Mouse (Mus musculus) v-Abl transformed pro-B cells (cell line): ENCODE data around the gene Rxra.

Source experiments
- in situ Hi-C, 2 experiments: fragments of 400-800 bp; cut with MboI; formaldehyde crosslinking; loops; one replicate each; pipeline ENCODE4 v1.15.1; 2025; ENCODE audit not compliant: unreplicated experiment in 2 of 2

Gene Rxra

DNA sequence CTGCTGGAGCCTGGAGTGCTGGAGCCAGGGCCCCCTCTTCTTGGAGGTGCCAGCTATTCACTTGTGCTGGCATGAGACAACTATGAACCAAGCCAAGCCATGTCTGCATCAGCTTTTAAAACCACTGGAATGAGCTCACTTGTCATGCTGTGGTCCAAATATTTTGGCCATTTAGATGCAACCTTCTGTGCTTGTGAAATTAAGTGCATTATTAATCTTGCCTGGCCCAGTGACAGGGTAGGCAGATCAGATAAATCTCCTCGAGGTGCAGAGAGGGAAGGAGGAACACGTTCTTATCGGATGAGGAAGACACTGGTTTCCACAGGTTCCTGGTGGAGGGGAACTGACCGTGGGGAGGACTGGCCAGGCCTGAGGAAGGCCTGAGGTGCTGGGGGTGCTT is 8.6 kb upstream of the Rxra start:
- in situ Hi-C loops, result no loop called here

DNA sequence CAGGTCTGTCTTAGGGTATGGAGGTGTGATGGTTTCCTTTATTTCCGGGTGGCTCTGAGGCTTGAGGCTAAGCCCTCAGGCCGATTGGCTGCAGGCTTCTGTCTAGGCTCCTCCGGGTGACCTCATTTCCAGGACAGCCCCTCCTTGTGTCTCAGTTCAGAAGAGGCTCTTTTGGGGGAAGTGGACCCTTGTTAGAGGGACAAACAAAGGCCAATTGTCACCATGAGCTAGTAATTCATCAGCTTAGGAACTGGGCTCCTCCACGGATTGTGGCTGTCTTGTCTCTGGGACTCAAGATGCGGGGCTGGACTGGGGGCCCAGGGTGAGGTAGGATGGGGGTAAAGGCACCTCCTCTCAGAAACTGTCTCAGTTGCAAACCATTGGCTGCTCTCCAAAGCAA is 5.5 kb upstream of the Rxra start:
- in situ Hi-C loops, result no loop called here

DNA sequence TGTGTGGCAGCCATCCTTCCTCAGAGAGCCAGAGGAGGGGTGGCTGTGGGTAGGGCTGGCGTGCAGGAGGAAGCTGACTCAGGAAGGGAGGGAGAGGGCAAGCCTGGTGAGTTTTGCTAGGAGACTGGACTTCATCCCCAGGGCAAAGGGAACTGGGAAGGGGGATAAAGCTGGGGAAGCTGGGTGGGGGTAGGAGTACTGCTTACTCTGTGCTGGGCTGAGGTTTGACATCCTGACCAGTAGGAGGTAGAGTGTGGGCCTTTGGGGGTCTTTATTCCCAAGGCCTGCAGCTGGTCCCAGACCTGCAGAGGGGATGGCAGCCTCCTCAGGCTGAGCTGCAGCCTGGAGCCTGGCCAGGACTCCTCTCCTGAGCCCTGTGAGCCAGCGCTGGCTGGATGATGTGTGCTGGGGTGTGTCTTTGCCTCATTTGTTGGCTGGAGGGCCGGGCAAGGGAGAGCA is 4.6 kb upstream of the Rxra start:
- in situ Hi-C loops, result no loop called here

DNA sequence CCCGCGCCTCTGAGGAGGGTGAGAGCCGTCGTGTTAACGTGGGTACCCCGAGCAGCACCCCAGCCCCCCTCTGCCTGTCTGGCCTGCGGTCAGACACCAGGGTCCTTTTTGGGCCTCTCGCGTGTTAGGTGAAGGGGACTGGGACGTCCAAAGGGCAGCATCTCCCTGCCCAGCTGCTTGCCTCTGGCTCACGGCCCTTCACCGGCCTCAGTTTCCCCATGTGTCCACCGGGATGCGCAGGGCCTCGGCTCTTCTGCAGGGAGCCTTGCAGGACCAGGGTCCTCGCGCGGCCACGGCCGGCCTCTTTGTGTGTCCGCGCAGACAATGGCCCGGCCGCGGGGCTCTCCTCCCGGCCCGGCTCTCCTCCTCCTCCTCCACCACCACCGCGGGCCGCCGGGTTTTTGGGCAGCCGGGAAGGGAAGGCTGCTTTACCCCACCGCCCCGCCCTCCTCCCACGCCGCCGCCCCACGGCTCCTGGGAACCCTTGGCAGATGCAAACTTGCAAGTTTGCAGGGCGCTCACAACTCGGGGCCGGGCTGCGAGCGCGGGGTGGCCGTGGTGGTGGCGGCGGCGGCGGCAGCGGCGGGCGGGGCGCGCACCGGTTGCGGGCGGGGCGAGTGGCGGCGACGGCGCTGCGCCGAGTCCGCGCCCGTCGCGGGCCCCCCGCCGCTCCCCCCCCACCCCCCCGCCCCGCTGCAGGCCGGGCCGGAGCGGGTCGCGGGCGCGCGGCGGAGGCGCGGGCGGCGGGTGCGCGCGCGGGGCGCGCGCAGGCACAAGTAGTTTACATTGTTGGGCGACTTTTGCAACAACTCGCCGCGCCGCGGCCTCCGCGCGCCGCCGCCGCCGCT is 462 bp downstream of the Rxra start:
- in situ Hi-C loops, result no loop called here

DNA sequence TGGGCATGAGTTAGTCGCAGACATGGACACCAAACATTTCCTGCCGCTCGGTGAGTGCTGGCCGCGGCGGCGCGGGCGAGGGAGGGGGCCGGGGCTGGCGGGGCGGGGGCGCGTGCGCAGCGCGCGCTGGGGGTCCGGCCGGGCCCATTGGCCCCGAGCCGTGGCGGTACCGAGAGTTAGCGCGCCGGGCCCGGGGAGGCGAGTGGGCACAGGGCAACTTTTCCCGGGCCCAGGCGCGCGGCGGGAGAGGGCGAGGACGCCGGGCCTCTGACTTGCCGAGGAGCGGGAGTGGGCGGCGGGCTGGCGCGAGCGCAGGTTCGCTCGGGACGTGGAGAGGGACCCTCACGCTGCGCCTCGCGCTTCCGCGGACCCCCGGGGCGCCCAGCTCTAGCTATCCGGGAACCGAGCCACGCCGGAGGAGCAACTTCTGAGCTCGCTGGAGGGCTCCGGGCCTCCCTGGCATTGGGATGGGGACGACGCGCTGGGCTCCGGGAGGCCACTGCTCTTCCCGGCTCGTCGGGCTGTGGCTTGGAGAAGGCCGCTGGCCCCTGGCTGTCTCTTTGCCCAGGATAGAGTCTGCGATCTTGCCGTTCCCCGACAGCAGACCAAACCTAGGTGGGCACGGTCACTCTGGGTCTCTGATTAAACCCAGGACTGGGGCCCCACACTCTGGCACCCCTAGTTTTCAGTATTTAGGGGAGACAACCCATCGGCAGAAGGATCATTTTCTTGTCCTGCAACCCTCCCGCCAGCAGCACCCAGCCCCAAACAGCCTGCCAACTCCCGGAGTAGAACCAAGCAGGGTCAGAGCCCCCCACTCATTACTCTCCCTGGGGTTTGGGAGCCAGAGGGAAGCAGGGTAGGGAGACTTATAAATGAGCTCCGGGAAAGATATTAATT is 1.4 kb downstream of the Rxra start:
- in situ Hi-C loops, result no loop called here

DNA sequence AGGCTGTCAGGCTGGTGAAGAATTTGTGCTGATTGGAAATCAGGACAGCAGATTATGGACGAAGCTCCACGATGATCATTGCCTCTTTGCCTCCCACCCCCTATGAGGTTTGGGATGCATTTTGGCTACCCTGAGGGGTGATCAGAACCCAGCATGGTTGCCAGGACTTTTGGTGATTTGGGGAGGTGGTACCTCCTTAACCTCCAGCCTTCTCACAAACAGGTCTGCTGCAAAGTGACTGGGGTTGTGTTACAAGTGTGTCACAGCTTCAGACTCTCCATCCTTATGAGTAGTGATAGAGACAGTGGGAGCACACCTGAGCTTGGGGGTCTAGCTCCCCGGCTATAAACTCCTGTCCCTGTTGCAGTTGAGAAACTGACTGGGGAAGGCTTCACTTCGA is 2.1 kb downstream of the Rxra start:
- in situ Hi-C loops, result no loop called here

DNA sequence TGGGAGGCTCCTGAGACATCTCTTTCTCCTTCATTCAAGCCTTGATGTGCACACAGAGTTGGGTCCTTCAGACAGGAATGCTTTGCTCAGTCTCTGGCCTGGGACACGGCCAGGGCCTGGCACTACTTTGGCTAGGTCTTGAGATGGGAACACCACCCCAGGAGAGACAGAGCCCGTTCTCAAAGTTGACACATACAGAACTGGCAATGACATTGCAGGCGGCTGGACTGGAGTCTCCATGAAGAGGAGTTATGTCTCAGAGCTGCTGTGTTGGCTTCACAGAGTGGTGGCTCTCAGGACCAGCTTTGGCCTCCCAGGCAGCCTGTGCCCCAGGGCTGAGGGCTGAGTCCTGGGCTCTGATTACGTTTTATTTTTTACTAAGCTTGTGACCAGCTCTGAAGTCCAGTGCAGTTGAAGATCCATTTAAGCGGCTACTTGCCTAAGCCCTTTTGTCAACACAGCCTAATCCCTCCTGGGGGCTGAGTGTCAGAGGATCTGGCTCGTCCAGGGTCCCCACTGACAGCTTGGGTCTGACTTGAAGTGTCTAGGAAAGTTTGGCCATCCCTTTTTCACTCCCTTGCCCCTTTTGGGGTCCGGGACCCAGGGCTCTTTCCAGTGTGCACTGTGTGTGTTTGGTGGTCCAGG is 2.7 kb downstream of the Rxra start:
- in situ Hi-C loops, result no loop called here

DNA sequence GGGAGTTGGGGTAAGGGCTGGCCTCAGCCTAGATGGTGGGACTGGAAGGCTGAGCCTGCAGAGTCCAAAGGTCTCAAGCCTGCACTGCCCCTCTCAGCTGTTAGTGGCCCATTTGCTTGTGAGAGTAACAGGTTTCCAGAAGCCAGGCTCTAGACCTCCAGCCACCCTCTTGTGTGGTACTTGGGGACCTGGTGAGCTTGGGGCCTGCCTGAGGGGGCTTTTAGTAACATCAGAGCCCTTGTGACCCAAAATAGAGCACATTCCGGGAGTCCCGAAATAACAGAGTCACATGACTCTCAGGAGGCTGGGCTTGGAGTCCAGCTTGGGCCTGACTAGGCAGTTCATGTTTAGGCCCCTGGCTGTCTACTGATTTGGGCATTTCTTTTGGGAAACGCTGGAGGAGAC is 3.4 kb downstream of the Rxra start:
- in situ Hi-C loops, result no loop called here

DNA sequence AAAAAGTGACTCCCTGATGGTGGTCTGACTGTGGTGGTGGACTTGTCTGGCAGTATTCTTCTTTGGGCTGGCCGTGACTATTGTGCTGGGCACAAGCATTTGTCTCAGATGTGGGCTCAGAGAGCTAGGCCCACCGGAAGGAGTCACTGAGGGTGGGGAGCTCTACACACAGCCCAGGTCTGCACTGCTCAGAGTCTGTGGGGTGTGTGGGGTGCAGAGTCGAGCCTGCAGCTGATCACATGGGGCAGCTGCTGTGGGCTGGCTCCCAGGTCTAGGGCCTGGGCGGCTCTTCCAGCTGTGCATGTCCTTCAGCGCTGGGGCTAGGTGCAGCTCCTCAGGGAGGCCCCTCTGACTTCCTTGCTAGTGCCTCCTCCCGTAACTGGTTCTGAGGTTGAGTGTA is 3.8 kb downstream of the Rxra start:
- in situ Hi-C loops, result no loop called here

DNA sequence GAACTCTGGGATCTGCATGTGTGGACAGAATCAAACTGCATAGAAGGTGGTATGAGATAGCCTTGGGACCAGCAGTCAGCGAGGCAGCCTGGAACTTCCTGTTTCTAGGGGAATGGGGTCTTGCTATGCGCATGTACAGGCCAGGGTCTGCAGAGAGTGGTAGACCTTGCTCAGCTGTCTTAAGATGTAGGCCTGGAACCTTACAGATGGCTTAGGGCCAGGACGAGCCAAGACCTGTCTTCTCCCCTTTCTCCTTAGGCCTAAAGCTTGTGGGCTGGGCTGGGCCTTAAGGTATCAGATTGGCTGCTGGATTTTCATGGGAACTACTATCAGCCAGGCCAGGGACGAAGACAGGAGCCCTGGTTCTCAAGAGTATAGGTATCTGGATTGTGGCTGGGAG is 4.4 kb downstream of the Rxra start:
- in situ Hi-C loops, result no loop called here

DNA sequence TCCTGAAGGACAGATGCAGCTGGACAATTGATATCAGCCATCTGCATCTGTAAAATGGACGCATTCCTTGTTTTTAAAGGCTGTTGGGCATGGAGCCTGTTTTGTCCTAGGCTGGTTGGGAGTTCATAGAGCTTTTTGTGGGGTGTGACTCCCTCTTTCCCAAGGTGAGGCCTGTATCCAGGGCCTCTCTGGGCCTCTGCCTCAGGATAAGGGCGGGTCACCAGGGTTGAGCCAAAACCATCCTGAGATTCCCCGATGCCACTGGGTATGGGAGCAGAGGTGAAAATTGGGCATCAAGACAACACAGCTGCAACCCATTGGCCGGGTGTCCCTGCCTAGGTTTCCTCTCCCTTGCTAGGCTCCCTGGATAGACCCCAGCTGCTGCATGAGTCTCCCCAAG is 5.2 kb downstream of the Rxra start:
- in situ Hi-C loops, result no loop called here

DNA sequence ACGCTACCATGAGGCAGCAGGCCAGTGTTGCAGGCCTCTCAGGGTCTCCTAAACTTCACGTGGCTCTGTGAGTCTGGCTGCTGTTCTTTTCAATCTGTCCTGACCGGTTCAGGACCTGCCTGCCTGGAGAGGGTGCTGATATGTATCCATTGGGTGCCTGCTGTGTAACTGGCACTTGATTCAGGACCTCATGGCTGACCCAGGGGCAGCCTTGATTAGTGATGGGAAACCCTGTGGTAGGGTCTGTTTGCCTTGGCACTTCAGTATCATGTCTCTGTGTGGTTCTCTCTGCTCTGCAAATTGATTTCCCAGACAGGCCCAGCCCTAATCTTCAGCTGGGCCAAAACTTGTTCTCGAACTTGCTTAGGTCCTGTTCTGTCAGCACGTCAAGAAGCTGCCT is 5.9 kb downstream of the Rxra start:
- in situ Hi-C loops, result no loop called here

DNA sequence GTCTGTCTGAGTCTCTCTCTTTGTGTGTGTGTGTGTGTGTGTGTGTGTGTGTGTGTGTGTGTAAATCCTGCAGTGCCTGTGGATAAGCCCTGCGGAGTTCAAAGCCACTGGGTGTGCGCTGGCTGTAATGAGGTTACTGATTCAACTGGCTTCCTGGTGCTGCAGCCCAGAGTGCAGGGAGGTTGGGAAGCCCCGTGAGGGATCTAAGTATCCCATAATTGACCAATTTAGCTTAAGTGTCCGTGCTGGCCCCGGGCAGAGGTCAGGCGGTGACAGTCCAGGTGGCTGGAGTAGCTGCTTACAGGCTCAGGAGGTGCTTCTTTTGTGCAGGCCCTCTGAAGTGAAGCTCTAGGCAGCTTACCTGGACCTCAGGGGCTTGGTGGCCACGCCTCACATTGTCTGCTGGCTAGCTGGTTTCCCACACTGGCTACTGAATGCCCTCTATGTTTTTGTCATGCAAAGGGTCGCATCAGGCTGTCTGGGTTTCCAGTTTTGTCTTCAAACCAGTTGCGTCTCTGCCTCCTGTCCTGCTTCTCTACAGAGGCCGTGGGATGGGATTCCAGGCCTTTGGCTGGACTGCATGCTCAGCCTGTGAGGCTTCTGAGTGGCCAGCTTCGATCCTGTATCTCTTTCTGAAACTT is 7.9 kb downstream of the Rxra start:
- in situ Hi-C loops, result no loop called here

DNA sequence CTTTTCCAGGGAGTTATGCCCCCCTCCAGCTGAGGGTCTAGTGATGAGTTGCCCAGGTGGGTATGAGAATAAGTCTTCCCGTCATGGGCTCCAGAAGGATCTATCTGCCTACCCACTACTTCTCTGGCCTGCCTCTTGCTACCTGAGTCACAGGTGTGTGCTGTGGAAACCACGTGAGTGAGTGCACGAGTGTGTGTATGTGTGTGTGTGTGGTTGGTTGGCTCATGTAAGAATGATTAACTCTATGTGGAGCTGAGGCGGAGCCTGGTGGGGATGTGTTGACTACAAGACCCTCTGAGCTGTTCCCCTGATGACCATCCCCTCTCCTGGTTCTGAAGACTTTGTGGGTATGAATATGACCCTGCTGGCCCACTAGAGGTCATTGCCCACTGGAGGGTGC is 9.7 kb downstream of the Rxra start:
- in situ Hi-C loops, result no loop called here

DNA sequence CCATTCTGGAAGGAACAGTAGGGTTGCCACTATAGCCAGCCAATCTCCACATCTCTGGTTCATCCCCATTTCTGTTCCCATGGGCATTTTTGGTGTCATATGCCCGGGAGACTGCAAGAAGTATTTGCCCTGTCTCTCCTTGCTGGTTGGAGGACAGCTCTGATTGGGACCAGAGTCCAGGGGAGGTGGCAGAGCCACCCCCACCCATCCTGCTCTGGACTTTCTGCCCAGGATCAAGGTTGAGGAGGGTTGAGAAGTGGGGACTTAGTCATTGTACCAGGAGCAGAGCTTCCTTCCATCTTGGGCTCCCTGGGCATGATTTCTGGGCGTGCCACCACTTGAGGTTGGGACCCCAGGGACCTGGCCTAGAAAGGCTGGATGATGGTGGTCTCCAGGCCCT is 10.1 kb downstream of the Rxra start:
- in situ Hi-C loops, result no loop called here

DNA sequence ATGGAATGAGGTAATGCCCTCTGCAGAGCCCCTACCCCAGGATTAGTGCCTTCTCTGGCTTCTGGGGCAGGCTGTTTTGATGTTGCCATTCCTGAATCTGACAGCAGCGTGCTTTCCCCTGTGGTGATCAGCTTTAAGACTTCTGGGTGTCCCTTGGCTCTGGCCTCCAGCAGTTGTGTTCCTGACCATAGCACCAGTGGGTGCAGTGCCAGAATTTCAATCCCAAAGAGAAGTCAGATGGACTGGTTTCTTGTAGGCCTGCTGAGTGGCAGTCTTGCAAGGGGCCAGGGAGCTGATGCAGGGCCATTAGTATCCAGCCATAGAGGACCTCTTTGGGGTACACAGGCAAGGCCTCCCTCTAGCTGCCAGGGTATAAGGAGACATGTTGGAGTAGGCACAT is 10.8 kb downstream of the Rxra start:
- in situ Hi-C loops, result no loop called here

DNA sequence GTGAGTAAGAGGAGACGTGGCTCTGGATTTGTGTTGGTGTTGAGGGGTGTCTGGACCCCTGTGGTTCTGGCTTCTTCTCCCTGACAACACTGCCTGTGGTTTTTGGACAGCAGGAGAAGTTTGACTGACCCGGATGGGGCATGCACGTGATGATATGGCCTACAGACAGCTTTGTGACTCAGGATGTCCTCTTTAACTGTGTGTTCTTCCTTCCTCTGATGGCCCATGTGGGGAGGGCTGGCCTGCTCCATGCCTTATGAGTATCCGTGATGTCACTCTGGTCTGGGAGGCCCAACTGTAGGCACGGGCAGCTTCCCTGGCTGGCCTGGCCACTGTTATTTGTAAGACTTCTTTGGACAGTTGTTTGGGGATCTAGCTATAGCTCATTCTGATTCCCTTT is 11.7 kb downstream of the Rxra start:
- in situ Hi-C loops, result no loop called here

DNA sequence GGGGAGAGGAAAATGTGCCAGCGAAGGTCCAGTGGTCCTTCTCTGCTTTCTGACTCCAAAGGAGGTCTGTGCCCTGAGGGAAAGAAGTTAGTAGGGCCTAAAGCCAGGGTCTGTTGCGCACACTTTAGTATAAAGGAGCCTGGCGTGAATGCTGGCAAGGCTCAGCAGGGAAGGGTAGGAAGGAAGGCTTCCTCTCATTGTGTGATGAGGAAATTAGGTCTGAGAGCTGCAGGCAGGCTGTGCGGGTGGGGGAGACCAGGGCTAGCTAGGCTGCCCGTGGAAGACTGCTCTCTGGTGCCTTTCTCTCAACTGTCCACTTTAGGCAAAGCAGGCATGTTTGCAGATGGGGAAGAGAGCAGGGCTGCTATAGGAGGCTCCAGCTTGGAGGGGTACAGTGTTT is 14.5 kb downstream of the Rxra start:
- in situ Hi-C loops, result no loop called here

DNA sequence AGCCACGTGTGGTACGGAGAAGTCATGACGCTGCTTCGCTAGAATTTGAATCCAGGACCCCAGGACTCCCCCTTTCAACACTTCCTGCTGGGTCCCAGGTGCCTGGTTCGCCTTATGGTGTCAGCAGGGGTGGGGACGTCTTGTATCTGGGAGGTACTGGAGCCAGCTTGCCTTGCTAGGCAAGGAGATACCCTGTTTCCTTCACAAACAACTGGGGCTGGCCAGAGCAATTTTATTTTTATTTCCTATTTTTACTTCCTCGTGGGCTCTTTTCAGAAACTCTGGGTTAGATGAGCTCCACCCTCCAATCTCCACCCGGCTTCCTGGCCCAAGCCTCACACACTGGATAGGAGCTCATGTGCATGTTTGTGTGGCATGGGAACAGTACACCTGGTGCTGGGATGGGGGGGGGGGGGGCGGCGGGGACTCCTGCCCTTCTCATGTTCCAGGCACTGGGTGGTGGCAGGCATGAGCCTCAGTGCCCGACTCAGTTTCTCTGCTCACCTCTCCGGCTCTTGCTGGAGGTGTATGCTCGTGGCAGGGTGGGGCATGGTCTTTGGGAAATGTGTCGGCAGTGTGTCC is 15.0 kb downstream of the Rxra start:
- in situ Hi-C loops, result no loop called here

DNA sequence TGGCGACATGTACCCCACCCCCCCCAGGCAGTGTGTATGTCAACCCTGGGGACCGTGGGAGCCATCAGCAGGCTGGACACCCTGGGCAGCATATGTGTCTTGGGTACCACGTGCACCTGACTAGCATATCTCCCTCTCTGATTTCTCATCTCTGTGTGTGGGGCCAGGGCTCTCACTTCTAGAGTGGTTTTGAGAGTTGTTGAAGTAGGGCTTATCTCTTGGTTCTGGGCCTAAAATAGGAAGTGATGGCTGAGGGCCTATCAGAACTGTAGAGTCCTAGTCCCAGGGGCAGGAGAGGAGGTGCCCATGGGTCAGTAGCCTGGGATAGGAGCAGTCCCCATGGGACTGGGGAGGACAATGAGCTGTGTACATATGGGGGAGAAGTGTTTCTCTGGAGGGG is 16.4 kb downstream of the Rxra start:
- in situ Hi-C loops, result no loop called here

DNA sequence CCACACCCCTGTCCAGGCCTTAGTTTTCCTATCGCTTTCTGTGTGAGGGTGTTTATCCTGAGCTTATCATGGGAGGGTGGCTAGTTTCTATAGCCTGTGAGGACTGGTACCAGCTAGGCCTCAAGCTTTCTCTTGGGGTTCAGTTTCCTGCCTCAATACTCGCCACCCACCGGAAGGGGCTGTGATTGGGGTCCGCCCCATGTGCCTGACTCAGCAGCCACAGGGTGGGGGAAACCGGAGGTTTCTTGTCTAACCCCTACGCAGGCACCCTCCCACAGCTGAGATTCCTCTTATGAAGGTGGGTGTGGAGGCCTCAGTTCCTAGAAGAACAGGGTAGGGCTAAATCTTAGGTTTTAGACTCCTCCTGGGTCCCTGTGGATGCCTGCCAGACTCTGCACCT is 17.4 kb downstream of the Rxra start:
- in situ Hi-C loops, result no loop called here
